ENCODE assay signal across 8 mouse cellular contexts in genomic region chr3:30011712-30012111, GRCm38 (mm10).
A peak's percentile ranks its signal among the peaks of the same experiment; 100 is the strongest.
DNase-seq lines count a peak whose midpoint lies in the region; ATAC-seq lines count a peak whose summit lies in the region.

No protein-coding gene starts in this region.

- no peaks in the 10 kb centered on the region for H3K9me3 ChIP-seq in kidney, embryonic 16.5 days (ENCODE audit: low read length)
- no peaks in the 10 kb centered on the region for H3K9me3 ChIP-seq in hindbrain, embryonic 12.5 days (replicated peaks)
- H3K9me3 ChIP-seq in midbrain, embryonic 15.5 days, result no peaks in the 10 kb centered on the region

- H3K9ac ChIP-seq in kidney, embryonic 16.5 days (replicated peaks; ENCODE audit: low read length), result peak overlapping the region; percentile 98
- H3K9ac ChIP-seq in hindbrain, embryonic 12.5 days, result peak overlapping the region; percentile 38; the same call in 1 of the 2 replicates
- no peak overlapping the region for H3K9ac ChIP-seq in midbrain, embryonic 15.5 days

- no peaks in the 10 kb centered on the region for H3K36me3 ChIP-seq in kidney, embryonic 16.5 days (ENCODE audit: insufficient read depth, low read length)
- H3K36me3 ChIP-seq in hindbrain, embryonic 12.5 days, result no peaks in the 10 kb centered on the region
- H3K36me3 ChIP-seq in midbrain, embryonic 15.5 days (replicated peaks), result no peaks in the 10 kb centered on the region

- no peaks in the 10 kb centered on the region for H3K27me3 ChIP-seq in kidney, embryonic 16.5 days (ENCODE audit: insufficient read depth, low read length)
- H3K27me3 ChIP-seq in hindbrain, embryonic 12.5 days, result peaks cover 27% of the 10 kb centered on the region
- peaks cover 16% of the 10 kb centered on the region for H3K27me3 ChIP-seq in midbrain, embryonic 15.5 days (replicated peaks)

- DNase-seq in kidney, adult 8-10 months, result no peak
- DNase-seq in embryo, embryonic 11 days, result peak; percentile 23
- no peak for DNase-seq in urinary bladder, postnatal 25 days (ENCODE audit: low spot score)
- no peak for DNase-seq in adrenal gland, adult 2 months
- no peak for DNase-seq in ovary, adult 18-20 months (ENCODE audit: low spot score)

- peak overlapping the region; percentile 71 for H3K4me3 ChIP-seq in kidney, embryonic 16.5 days (ENCODE audit: low read length)
- peak overlapping the region; percentile 51 for H3K4me3 ChIP-seq in hindbrain, embryonic 12.5 days
- H3K4me3 ChIP-seq in midbrain, embryonic 15.5 days, result peak overlapping the region; percentile 40; the same call in 1 of the 2 replicates

- peak overlapping the region; percentile 99 for H3K27ac ChIP-seq in kidney, embryonic 16.5 days (ENCODE audit: low read length)
- peak overlapping the region; percentile 85; the same call in 1 of the 2 replicates for H3K27ac ChIP-seq in hindbrain, embryonic 12.5 days
- H3K27ac ChIP-seq in midbrain, embryonic 15.5 days, result no peak overlapping the region

- peak overlapping the region; percentile 76 for H3K4me2 ChIP-seq in kidney, embryonic 16.5 days (replicated peaks; ENCODE audit: low read depth, low read length)
- peak overlapping the region; percentile 79 for H3K4me2 ChIP-seq in hindbrain, embryonic 12.5 days (replicated peaks)
- peak overlapping the region; percentile 75 for H3K4me2 ChIP-seq in midbrain, embryonic 15.5 days

- no peak for ATAC-seq in kidney, embryonic 16.5 days (ENCODE audit: low FRiP score, low TSS enrichment)
- ATAC-seq in hindbrain, embryonic 12.5 days (ENCODE audit: low FRiP score), result no peak
- no peak for ATAC-seq in midbrain, embryonic 15.5 days (replicated peaks)

- 13% methylated on average over 6 of the region's 6 CpGs for WGBS in kidney, embryonic 16.5 days
- WGBS in hindbrain, embryonic 12.5 days, result 10% methylated on average over 6 of the region's 6 CpGs
- 10% methylated on average over 6 of the region's 6 CpGs for WGBS in midbrain, embryonic 15.5 days

- peaks cover 15% of the 10 kb centered on the region for H3K4me1 ChIP-seq in kidney, embryonic 16.5 days (ENCODE audit: insufficient read depth, low read length)
- H3K4me1 ChIP-seq in hindbrain, embryonic 12.5 days, result peaks cover 15% of the 10 kb centered on the region
- H3K4me1 ChIP-seq in midbrain, embryonic 15.5 days, result peaks cover 11% of the 10 kb centered on the region
